Mouse (Mus musculus): ENCODE results near the gene Mttp.

- TF ChIP-seq CTCF (IDR thresholded peaks at IDR 0.05; ENCODE audit: control insufficient read depth, insufficient read depth, insufficient read length) (no peak), MAX (IDR thresholded peaks at IDR 0.05) (no peak), CEBPB (IDR thresholded peaks at IDR 0.05; ENCODE audit: low read depth) (no peak), MYOG (IDR thresholded peaks at IDR 0.05; ENCODE audit: control insufficient read depth, extremely low read depth, insufficient read length) (no peak), USF1 (IDR thresholded peaks at IDR 0.05; ENCODE audit: low read depth) (no peak), MYOD1 (IDR thresholded peaks at IDR 0.05; ENCODE audit: control insufficient read depth, insufficient read length, low read depth) (no peak), FOSL1 (IDR thresholded peaks at IDR 0.05; ENCODE audit: insufficient read depth, low read length, poor library complexity, severe bottlenecking) (no peak)
Observed at GRCm38 (mm10) chr3:138131168-138131567, 13.6 kb downstream of the Mttp start.
